Mouse (Mus musculus): ENCODE measurements around the gene Tram2. TPM values are rescaled to one million over a fixed set of nuclear protein-coding genes. Genes with fewer than 3 reads are reported as not detected.

Tram2 gene
- total and polyA plus RNA-seq, 3 experiments = 4.6 to 6.0 (median 5.6) TPM

- TF ChIP-seq POLR2A (IDR thresholded peaks at IDR 0.05; ENCODE audit: insufficient read depth, low read depth, low read length) (no peak), EP300 (IDR thresholded peaks at IDR 0.05; ENCODE audit: insufficient read depth, low read depth, low read length) (no peak), CTCF (IDR thresholded peaks at IDR 0.05) (no peak)
- no peak overlapping the region for H3K27ac ChIP-seq
- no peak overlapping the region for H3K4me3 ChIP-seq
- H3K36me3 ChIP-seq (ENCODE audit: control insufficient read depth, insufficient read depth, low read length) = no peaks in the 10 kb centered on the region
- no peaks in the 10 kb centered on the region for H3K79me2 ChIP-seq (replicated peaks; ENCODE audit: control insufficient read depth, insufficient read depth, low read length)
- intact Hi-C loops (cut with DNase I) = no loop called here
- H3K27me3 ChIP-seq (ENCODE audit: control insufficient read depth, insufficient read depth, low read length) = no peaks in the 10 kb centered on the region
- DNase-seq = peak; percentile 39 to 55
- peaks cover 2% of the 10 kb centered on the region; the same call in 1 of the 2 replicates for H3K4me1 ChIP-seq (ENCODE audit: control insufficient read depth, insufficient read depth, low read length)
- H3K9ac ChIP-seq (ENCODE audit: low read depth, low read length) = no peak overlapping the region
- WGBS = 79% methylated on average over 23 of the region's 23 CpGs
These were observed 18.3 kb upstream of the Tram2 start for GRCm38 (mm10) chr1:21097001-21097989.

- intact Hi-C loops (cut with DNase I) = no loop called here
- TF ChIP-seq EP300 (IDR thresholded peaks at IDR 0.05; ENCODE audit: insufficient read depth, low read depth, low read length) (no peak), POLR2A (IDR thresholded peaks at IDR 0.05; ENCODE audit: insufficient read depth, low read depth, low read length) (no peak), CTCF (IDR thresholded peaks at IDR 0.05) (no peak)
- Histone ChIP-seq H3K36me3 (ENCODE audit: control insufficient read depth, insufficient read depth, low read length) (no peaks in the 10 kb centered on the region), H3K79me2 (replicated peaks; ENCODE audit: control insufficient read depth, insufficient read depth, low read length) (no peaks in the 10 kb centered on the region), H3K4me3 (no peak overlapping the region), H3K4me1 (ENCODE audit: control insufficient read depth, insufficient read depth, low read length) (no peaks in the 10 kb centered on the region; the same call in 1 of the 2 replicates), H3K9ac (ENCODE audit: low read depth, low read length) (no peak overlapping the region), H3K27ac (no peak overlapping the region), H3K27me3 (ENCODE audit: control insufficient read depth, insufficient read depth, low read length) (no peaks in the 10 kb centered on the region)
- no peak for DNase-seq
- WGBS = 39% methylated on average over 4 of the region's 4 CpGs
These were observed 15.7 kb upstream of the Tram2 start for GRCm38 (mm10) chr1:21094644-21095215.

GRCm38 (mm10) chr1:21089661-21090117, 10.7 kb upstream of the Tram2 start:
- WGBS = 27% methylated on average over 6 of the region's 6 CpGs
- H3K27me3 ChIP-seq (ENCODE audit: control insufficient read depth, insufficient read depth, low read length) = no peaks in the 10 kb centered on the region
- H3K4me3 ChIP-seq = no peak overlapping the region
- H3K79me2 ChIP-seq (replicated peaks; ENCODE audit: control insufficient read depth, insufficient read depth, low read length) = no peaks in the 10 kb centered on the region
- no peak overlapping the region; the same call in 1 of the 2 replicates for H3K27ac ChIP-seq
- peaks cover 3% of the 10 kb centered on the region for H3K4me1 ChIP-seq (ENCODE audit: control insufficient read depth, insufficient read depth, low read length)
- TF ChIP-seq CTCF (IDR thresholded peaks at IDR 0.05) (no peak), POLR2A (IDR thresholded peaks at IDR 0.05; ENCODE audit: insufficient read depth, low read depth, low read length) (no peak), EP300 (IDR thresholded peaks at IDR 0.05; ENCODE audit: insufficient read depth, low read depth, low read length) (no peak)
- intact Hi-C loops (cut with DNase I) = no loop called here
- no peaks in the 10 kb centered on the region for H3K36me3 ChIP-seq (ENCODE audit: control insufficient read depth, insufficient read depth, low read length)
- H3K9ac ChIP-seq (ENCODE audit: low read depth, low read length) = no peak overlapping the region
- DNase-seq = no peak

DNA sequence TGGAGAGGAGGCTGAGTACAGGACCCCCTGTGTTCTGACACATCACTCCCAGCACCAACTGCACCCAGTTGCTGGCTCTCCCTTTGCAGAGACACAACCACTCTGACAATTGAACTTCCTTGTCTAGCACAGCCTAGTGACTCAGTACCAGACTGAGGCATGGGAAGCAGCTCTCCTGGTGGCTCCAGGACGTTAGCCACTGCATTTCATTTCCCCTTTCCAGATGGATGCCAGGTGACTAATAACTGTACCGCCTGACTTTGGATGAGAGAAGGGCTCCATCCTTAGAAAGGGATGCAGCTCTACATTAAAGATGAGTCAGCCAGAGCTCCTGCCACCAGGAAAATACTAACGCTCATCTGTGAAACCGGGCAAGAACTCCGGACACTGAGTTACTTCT, 7.3 kb upstream of the Tram2 start:
- Histone ChIP-seq H3K27ac (no peak overlapping the region), H3K79me2 (replicated peaks; ENCODE audit: control insufficient read depth, insufficient read depth, low read length) (no peaks in the 10 kb centered on the region), H3K27me3 (ENCODE audit: control insufficient read depth, insufficient read depth, low read length) (no peaks in the 10 kb centered on the region), H3K4me1 (ENCODE audit: control insufficient read depth, insufficient read depth, low read length) (peaks cover 3% of the 10 kb centered on the region), H3K36me3 (ENCODE audit: control insufficient read depth, insufficient read depth, low read length) (no peaks in the 10 kb centered on the region), H3K4me3 (no peak overlapping the region), H3K9ac (ENCODE audit: low read depth, low read length) (no peak overlapping the region)
- no peak for DNase-seq
- TF ChIP-seq EP300 (IDR thresholded peaks at IDR 0.05; ENCODE audit: insufficient read depth, low read depth, low read length) (no peak), CTCF (IDR thresholded peaks at IDR 0.05) (no peak), POLR2A (IDR thresholded peaks at IDR 0.05; ENCODE audit: insufficient read depth, low read depth, low read length) (no peak)
- 70% methylated on average over 5 of the region's 5 CpGs for WGBS
- intact Hi-C loops (cut with DNase I) = no loop called here

DNA sequence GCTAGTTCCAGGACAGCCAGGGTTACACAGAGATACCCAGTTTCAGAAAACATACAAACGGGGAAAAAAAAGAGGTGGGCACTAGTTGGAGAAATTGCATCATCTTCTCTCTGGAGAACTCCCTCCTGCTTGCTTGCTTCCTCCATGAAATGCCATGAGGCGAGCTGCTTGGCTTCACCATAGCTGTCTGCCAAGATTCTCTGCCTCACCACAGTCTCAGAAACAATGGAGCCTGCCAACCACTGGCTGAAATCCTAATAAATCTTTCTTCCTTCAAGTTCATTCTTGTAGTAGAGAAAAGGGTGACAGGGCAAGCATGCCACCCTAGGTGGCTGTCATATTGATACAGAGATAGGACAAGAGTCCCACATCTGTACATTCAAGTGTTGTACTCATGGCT, 5.6 kb upstream of the Tram2 start:
- WGBS = 53% methylated on average over 2 of the region's 2 CpGs
- no peak overlapping the region for H3K9ac ChIP-seq (ENCODE audit: low read depth, low read length)
- TF ChIP-seq CTCF (IDR thresholded peaks at IDR 0.05) = no peak
- no peak for TF ChIP-seq EP300 (IDR thresholded peaks at IDR 0.05; ENCODE audit: insufficient read depth, low read depth, low read length)
- no peak for TF ChIP-seq POLR2A (IDR thresholded peaks at IDR 0.05; ENCODE audit: insufficient read depth, low read depth, low read length)
- H3K79me2 ChIP-seq (replicated peaks; ENCODE audit: control insufficient read depth, insufficient read depth, low read length) = no peaks in the 10 kb centered on the region
- H3K27ac ChIP-seq = no peak overlapping the region
- no peaks in the 10 kb centered on the region for H3K27me3 ChIP-seq (ENCODE audit: control insufficient read depth, insufficient read depth, low read length)
- peaks cover 3% of the 10 kb centered on the region; the same call in 1 of the 2 replicates for H3K4me1 ChIP-seq (ENCODE audit: control insufficient read depth, insufficient read depth, low read length)
- intact Hi-C loops (cut with DNase I) = loop anchor here (5.0 kb wide), 1 partner anchor 78 kb away; no protein-coding TSS in a partner anchor
- no peaks in the 10 kb centered on the region for H3K36me3 ChIP-seq (ENCODE audit: control insufficient read depth, insufficient read depth, low read length)
- no peak overlapping the region for H3K4me3 ChIP-seq
- no peak for DNase-seq
